In the genomic region with DNA sequence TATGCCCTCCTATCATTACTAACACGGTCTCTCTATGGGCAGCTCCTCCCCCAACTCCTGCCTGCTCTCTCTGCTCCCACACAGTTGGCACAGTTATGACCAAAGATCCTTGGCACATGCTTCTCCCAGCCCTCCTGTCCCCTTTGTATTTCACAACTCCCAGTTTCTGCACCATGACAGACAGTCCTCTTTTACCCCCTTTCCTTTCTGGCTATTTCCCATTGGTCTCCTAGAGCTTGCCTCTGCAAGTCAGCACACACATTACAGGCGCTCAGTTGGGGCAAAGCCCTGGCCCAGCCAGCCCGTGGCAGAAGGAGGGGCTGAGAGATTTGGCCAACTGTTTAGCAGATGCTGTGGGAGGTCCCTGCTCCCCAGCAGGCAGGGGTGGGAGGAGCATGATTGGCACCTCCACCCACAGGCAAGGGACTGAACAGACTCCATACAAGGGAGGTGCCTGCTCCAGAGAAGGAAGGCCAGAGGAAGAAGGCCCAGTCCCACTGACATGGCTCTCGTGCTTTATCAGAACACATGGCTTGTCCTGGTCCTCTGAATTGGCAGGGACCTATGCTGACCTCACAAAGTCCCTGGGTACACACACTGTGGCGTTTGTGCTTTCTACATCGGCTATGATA, we compare ENCODE assay signal across 9 mouse cellular contexts.
DNase-seq lines count a peak whose midpoint lies in the region; ATAC-seq and TF ChIP-seq lines count a peak whose summit lies in the region.
"Had no signal": no experiment of that assay in that cellular context is flagged by ENCODE, and none has a peak within 500 bp of the region (broad histone marks: within the 10 kb centered on the region; RNA-seq: fewer than 3 reads in every experiment).

No protein-coding gene starts in this region.

- peak; percentile 72 for ATAC-seq in forebrain, embryonic 11.5 days (replicated peaks; ENCODE audit: low FRiP score)
- ATAC-seq in heart, postnatal 0 days (ENCODE audit: insufficient read depth, low read depth), result peak; percentile 86
- ATAC-seq in liver, embryonic 14.5 days (ENCODE audit: insufficient read depth), result peak; percentile 49
- ATAC-seq in neural tube, embryonic 14.5 days (ENCODE audit: low read depth), result peak; percentile 69

- no peak overlapping the region for H3K4me2 ChIP-seq in forebrain, embryonic 11.5 days (ENCODE audit: low read depth, low read length, severe bottlenecking)
- no peak overlapping the region for H3K4me2 ChIP-seq in heart, postnatal 0 days (ENCODE audit: low read depth, low read length)
- no peak overlapping the region for H3K4me2 ChIP-seq in liver, embryonic 14.5 days (ENCODE audit: low read depth)
- H3K4me2 ChIP-seq in neural tube, embryonic 14.5 days (ENCODE audit: low read depth, low read length), result no peak overlapping the region

- 33% methylated on average over 6 of the region's 6 CpGs for WGBS in forebrain, embryonic 11.5 days
- WGBS in heart, postnatal 0 days, result 19% methylated on average over 6 of the region's 6 CpGs
- 21% methylated on average over 6 of the region's 6 CpGs for WGBS in liver, embryonic 14.5 days (ENCODE audit: insufficient replicate concordance)
- 16% methylated on average over 6 of the region's 6 CpGs for WGBS in neural tube, embryonic 14.5 days

- no peaks in the 10 kb centered on the region for H3K27me3 ChIP-seq in forebrain, embryonic 11.5 days (ENCODE audit: control insufficient read depth, insufficient read depth, low read length)
- H3K27me3 ChIP-seq in heart, postnatal 0 days (ENCODE audit: control insufficient read depth, insufficient read depth, low read length), result no peaks in the 10 kb centered on the region
- H3K27me3 ChIP-seq in liver, embryonic 14.5 days (ENCODE audit: control insufficient read depth, insufficient read depth, low read length), result no peaks in the 10 kb centered on the region
- no peaks in the 10 kb centered on the region for H3K27me3 ChIP-seq in neural tube, embryonic 14.5 days (ENCODE audit: control insufficient read depth, insufficient read depth, low read length)

- H3K27ac ChIP-seq in forebrain, embryonic 11.5 days (ENCODE audit: low read depth, low read length), result no peak overlapping the region
- H3K27ac ChIP-seq in heart, postnatal 0 days (ENCODE audit: low read depth), result peak overlapping the region; percentile 94
- H3K27ac ChIP-seq in liver, embryonic 14.5 days, result no peak overlapping the region
- peak overlapping the region; percentile 44 for H3K27ac ChIP-seq in neural tube, embryonic 14.5 days (ENCODE audit: low read depth, low read length)

- no peaks in the 10 kb centered on the region for H3K9me3 ChIP-seq in forebrain, embryonic 11.5 days (ENCODE audit: control insufficient read depth, low read length)
- no peaks in the 10 kb centered on the region for H3K9me3 ChIP-seq in heart, postnatal 0 days (replicated peaks; ENCODE audit: control insufficient read depth, low read length)
- H3K9me3 ChIP-seq in liver, embryonic 14.5 days (ENCODE audit: control insufficient read depth, low read length), result no peaks in the 10 kb centered on the region
- H3K9me3 ChIP-seq in neural tube, embryonic 14.5 days (ENCODE audit: control insufficient read depth, low read length), result no peaks in the 10 kb centered on the region

- no peak overlapping the region for H3K4me3 ChIP-seq in forebrain, embryonic 11.5 days (ENCODE audit: low read depth, low read length)
- no peak overlapping the region for H3K4me3 ChIP-seq in heart, postnatal 0 days (ENCODE audit: low read depth, low read length)
- no peak overlapping the region for H3K4me3 ChIP-seq in liver, embryonic 14.5 days (ENCODE audit: insufficient read depth in 1 of 2, low read depth in 2 of 2, low read length in 2 of 2)
- no peak overlapping the region for H3K4me3 ChIP-seq in neural tube, embryonic 14.5 days (ENCODE audit: low read depth, low read length)

- H3K9ac ChIP-seq in forebrain, embryonic 11.5 days (ENCODE audit: low read length), result no peak overlapping the region
- no peak overlapping the region for H3K9ac ChIP-seq in heart, postnatal 0 days (replicated peaks; ENCODE audit: low read depth, low read length)
- H3K9ac ChIP-seq in liver, embryonic 14.5 days (replicated peaks), result no peak overlapping the region
- H3K9ac ChIP-seq in neural tube, embryonic 14.5 days (replicated peaks; ENCODE audit: low read depth, low read length), result no peak overlapping the region

- DNase-seq in 3134 (ENCODE audit: extremely low read depth, insufficient read length, low spot score), result peak; percentile 35
- DNase-seq in brain, adult 2 months (ENCODE audit: low read depth, low spot score), result peak; percentile 91
- peak; percentile 71 for DNase-seq in forebrain, embryonic 11.5 days (ENCODE audit: low spot score)
- DNase-seq in heart, postnatal 0 days (ENCODE audit: low spot score), result peak; percentile 91
- DNase-seq in layer of hippocampus, adult 11-12 months (ENCODE audit: low spot score), result peak; percentile 82
- DNase-seq in liver, embryonic 14.5 days (ENCODE audit: low read depth in 3 of 3, low spot score in 3 of 3), result no peak
- no peak for DNase-seq in spleen, postnatal 4 days (ENCODE audit: low spot score in 2 of 2)

- TF ChIP-seq EP300 in heart, postnatal 0 days (IDR thresholded peaks at IDR 0.05; ENCODE audit: low read depth), result no peak
- TF ChIP-seq EP300 in liver, embryonic 14.5 days (IDR thresholded peaks at IDR 0.05; ENCODE audit: low read depth), result no peak

- H3K36me3 ChIP-seq in forebrain, embryonic 11.5 days (ENCODE audit: control insufficient read depth, insufficient read depth, low read length), result no peaks in the 10 kb centered on the region
- no peaks in the 10 kb centered on the region for H3K36me3 ChIP-seq in heart, postnatal 0 days (replicated peaks; ENCODE audit: control insufficient read depth, insufficient read depth, low read length)
- no peaks in the 10 kb centered on the region for H3K36me3 ChIP-seq in liver, embryonic 14.5 days (replicated peaks; ENCODE audit: control insufficient read depth, insufficient read depth, low read depth)
- no peaks in the 10 kb centered on the region for H3K36me3 ChIP-seq in neural tube, embryonic 14.5 days (ENCODE audit: control insufficient read depth, insufficient read depth, low read length)
- H3K36me3 ChIP-seq: G1E had no signal

- H3K4me1 ChIP-seq in forebrain, embryonic 11.5 days (replicated peaks; ENCODE audit: control insufficient read depth, insufficient read depth, low read length), result peaks cover 11% of the 10 kb centered on the region; the same call in 1 of the 2 replicates
- H3K4me1 ChIP-seq in heart, postnatal 0 days (ENCODE audit: control insufficient read depth, insufficient read depth), result peaks cover 50% of the 10 kb centered on the region
- peaks cover 0 to 26% of the 10 kb centered on the region in 2 experiments; a peak in 2 of 4 replicates for H3K4me1 ChIP-seq in liver, embryonic 14.5 days (replicated peaks; ENCODE audit: control insufficient read depth in 2 of 2, insufficient read depth in 2 of 2, low read length in 1 of 2)
- peaks cover 27% of the 10 kb centered on the region for H3K4me1 ChIP-seq in neural tube, embryonic 14.5 days (ENCODE audit: control insufficient read depth, insufficient read depth, low read length)

- no peak for TF ChIP-seq CTCF in heart, postnatal 0 days (IDR thresholded peaks at IDR 0.05; ENCODE audit: low read depth)
- no peak for TF ChIP-seq CTCF in liver, embryonic 14.5 days (IDR thresholded peaks at IDR 0.05; ENCODE audit: low read depth)

Comparison
In these comparisons a context has a peak if more than half of its experiments do, and no peak if none do; other contexts are left out.
1. DNase-seq: peak in 3134 (single experiment), brain, adult 2 months (single experiment), forebrain, embryonic 11.5 days (single experiment), heart, postnatal 0 days (single experiment) and layer of hippocampus, adult 11-12 months (single experiment); none in liver, embryonic 14.5 days (0 of 3) and spleen, postnatal 4 days (0 of 2).
2. H3K27ac ChIP-seq: peak in heart, postnatal 0 days (single experiment) and neural tube, embryonic 14.5 days (single experiment); none in forebrain, embryonic 11.5 days (single experiment) and liver, embryonic 14.5 days (single experiment).
3. Peak in every context shown above with its lines, with median percentiles within 50 percentile points of each other: ATAC-seq.